Mouse (Mus musculus) layer of hippocampus, postnatal 10 days (tissue): ENCODE results near the gene Cst7. TPM values are rescaled to one million over a fixed set of nuclear protein-coding genes. Genes with fewer than 3 reads are reported as not detected.
A peak's percentile ranks its signal among the peaks of the same experiment; 100 is the strongest.
"Not testable (repeated sequence)": the region's sequence is repeated elsewhere in the genome, so short reads cannot be mapped to it uniquely, and the experiment has no call there.

Experiments used
- DNase-seq, 2 experiments: peaks; one replicate each; pipeline ENCODE4 v3.0.0; 2021; ENCODE audit warnings: low spot score in 2 of 2
- long read RNA-seq: library from polyadenylated mRNA; stranded (forward); transcript quantifications from one replicate; pipeline ENCODE4 v2.0.0, GENCODE M21; 2023
- total RNA-seq, 2 experiments: library from RNA; stranded (reverse); gene quantifications; 2 replicates each; pipeline ENCODE4 v1.2.3; 2021

Gene Cst7
- not detected for total RNA-seq
- long read RNA-seq, partial matches to known transcripts = 0 of 1 reads
- long read RNA-seq, other reads (novel, unspliced or antisense) = 0 of 1 reads

DNA sequence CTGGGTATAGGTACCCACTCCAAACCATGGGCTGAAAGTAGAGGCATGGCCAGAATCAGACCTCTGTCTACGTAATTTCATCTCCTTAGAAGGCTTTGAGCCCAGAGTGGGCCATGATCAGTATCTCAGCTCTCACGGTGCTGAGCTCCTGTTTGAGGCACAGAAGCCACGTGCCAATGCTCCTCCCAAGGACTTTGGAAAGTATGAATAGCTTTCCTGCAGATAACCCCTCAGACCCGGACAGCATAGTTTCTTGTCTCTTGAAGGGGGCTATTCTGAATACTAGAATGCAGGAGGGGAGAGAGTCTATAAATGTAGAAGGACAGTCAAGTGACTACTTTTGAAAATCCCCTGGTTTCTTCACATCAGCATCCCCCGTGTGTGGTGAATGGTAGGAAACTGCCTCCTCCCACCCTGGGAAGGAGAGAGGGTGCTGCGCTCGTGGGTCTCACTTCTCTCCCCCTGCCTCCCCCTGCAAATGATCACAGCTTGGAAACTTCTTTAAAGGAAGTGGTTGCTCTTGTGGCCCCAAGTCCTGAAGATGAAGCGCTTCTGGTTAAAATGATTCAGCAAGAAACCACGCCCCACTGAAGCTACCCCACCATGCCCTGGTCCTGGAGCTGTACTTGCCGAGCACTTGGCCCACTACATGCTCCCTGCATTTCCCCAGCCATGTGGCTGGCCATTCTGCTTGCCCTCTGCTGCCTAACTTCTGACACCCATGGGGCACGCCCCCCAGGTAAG is at the start of gene Cst7:
TSS of gene Cst7 (plus strand) at position 569 of the 744 bp plus-strand sequence.
- no peak for DNase-seq

DNA sequence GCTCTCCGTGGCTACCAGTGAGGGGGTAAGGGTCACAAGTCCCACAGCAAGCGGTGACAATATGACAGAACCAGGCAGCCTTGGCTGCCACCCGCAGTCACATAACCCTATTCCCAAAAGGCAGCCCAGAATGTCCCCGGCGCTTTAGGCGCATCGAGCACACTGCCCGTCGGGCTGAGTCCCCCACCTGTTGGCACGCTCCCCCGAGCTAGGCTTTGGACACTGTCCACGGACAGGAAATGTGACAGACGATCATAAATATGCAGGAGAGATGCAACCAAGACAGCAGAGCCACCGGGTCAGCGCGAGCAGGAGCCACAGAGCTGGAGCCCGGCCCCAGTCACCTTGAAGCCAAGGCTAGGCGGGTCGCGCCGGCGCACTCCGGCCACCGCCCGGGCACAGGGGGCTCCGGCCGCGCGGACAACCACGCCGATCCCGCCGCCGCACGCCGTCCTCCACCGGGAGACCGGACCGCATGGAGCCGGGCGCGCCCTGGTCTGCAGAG is 44.5 kb upstream of the Cst7 start:
- DNase-seq = no peak

DNA sequence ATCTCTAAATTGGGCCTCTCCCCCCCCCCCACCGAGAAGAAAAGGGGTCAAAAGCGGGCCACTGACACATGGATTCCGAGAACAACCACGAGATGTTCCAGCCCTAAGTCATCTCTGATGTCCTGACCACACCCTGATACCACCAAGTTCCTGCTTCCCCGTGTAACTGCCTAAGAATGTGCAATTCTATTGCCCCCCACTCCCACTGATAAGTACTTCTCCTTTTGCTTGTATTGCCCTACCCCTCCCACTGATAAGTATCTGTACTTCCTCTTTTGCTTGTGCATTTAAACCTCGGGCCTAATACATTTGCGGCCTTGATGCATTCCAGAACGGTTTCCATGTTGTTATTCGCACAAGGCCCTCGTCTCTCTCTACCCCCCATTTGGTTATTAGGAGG is 20.6 kb upstream of the Cst7 start:
- not testable (repeated sequence) for DNase-seq

DNA sequence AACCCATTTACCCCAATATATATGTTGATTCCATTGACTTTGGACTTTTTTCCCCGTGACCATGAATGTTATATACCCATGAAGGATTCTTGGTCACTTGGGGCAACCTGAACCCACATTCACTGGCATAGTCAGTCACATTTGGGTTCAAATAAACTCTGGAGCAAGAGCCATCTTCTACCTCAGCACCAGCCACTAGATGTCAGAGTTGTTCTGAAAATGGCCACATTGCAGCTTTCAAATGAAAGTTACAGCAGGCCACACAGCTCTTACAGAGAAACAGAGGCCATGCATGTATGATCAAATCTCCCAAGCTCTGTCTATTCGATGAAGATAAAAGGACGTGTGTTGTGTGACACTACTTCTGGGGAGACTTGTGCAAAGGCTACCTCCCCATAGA is 11.6 kb upstream of the Cst7 start:
- peak; percentile 44 to 49 for DNase-seq

DNA sequence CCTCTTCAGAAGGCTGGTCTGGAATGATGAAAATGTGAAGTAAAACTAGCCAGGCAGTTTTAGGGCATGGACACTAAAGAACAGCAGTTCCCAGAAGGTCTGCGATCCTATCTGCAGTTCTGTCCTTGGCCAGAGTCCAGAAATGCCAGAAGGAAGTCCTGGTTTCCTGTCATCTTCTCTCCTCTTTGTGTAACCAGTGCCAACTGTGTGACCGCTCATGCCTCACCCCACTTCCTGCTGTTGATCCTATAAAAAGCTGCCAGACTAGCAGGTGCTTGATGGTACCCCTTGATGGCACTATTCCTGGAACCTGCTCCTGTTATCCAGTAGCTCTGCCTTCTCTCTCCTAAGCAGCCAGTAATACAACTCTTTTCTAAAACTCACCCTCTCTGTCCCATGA is 3.2 kb upstream of the Cst7 start:
- DNase-seq = peak in 1 of 2 experiments; percentile 25

DNA sequence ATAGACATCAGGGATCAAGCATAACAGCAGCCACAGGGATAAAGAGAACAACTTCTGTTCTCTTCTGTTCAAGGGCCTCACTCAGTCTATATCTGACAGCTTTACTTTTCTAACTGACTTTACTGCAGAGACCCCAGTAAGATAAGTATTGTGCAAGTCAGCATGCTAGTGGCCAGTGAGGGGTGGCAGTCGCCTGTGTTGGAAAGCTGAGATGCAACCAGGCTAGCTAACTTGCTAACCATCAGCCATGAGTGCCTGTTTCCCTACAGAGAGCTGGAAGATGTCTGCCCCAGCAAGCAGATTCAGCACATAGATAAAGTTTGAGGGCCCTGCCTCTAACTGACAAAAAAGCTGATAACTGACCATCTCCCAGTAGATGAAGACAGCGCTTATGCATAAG is 546 bp downstream of the Cst7 start:
- no peak for DNase-seq

DNA sequence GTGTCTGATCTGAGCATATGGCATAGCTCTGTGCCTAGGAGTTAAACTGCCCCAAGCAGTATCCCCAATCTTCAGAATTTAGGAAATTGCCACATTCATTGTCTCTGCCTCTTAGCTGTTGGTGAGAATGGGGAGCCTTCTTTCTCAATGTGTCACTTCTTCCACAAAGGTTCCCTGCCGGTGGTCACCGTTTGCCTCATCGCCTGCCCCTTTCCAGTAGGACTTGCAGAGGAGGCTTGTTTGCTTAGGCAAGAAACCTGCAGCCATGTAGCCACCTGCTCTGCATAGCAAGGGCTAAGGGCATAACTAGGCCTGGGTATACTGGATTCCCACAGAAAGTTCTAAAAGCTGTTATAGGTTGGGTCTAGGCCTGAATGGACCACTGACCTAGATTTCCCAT is 2.2 kb downstream of the Cst7 start:
- no peak for DNase-seq

DNA sequence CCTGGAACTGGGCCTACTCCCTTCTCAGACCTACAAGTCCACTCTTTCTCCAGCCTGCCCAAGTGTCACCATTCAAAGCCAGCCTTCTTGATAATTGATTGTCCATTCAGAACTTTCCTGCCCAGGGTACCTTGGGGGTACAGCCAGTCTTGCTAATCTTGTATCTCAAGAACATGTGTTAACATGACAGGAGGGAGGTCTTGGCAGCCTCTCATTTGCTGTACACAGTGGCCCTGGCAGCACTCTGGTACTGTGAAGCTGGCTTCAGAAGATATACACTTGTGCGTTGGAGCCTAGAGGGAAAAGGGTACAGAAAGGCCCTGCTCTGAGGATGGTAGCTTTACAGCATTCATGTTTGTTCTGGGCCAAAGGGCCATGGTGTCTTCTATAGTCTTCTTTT is 6.0 kb downstream of the Cst7 start:
- no peak for DNase-seq

DNA sequence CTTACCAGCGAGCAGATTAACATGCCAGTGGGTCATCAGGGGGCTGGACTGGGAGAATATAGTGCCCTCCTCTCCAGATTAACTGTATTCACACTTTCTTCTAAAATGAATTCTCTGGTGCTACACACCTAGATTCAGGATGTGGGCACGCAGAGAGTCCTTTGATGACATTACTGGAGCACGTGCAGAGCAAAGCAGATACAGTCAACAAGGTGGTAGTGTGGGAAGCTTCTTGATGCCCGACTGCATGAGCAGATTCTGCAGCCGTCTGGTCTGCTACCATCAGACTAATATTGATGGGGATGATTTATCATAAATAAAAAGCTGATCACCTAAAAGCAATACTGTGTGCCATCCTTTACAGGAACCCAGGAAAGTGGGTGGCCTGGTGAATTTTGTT is 8.4 kb downstream of the Cst7 start:
- no peak for DNase-seq

DNA sequence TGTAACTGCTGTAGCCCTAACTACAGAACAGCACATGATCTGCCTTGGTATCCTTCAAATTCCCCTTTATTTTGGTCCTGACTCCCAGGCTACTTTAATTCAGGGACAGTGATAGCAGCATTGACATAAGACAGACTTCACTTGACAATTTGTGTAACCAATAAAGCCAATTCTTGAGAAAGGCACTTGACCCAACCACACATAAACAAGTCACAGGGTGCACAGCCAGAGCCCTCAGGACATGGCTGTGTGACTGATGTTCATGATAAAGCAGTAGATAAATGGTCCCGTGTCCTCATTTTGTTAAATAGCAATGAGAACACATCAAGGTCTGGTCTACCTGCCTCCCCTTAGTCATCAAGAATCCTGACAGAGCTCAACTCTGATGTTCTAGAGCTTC is 9.4 kb downstream of the Cst7 start:
- no peak for DNase-seq

DNA sequence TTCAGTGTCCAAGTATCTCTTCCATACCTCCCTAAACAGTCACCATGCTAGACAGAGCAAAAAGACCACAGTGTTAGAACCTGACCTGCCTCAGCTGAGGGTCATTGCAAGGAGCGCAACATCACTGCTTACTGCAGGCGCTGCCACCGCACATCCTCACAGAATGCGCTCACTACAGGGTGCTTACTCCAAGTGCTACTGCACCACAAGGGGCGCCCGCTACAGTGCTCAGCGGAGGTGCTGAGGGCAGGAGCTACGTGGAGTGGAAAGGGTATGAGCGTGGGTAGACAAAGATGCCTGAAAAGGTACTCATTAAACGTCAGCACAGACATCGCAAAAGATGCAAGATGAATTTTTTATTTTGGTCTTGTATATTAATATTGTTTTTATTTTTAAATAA is 18.9 kb downstream of the Cst7 start:
- no peak for DNase-seq

DNA sequence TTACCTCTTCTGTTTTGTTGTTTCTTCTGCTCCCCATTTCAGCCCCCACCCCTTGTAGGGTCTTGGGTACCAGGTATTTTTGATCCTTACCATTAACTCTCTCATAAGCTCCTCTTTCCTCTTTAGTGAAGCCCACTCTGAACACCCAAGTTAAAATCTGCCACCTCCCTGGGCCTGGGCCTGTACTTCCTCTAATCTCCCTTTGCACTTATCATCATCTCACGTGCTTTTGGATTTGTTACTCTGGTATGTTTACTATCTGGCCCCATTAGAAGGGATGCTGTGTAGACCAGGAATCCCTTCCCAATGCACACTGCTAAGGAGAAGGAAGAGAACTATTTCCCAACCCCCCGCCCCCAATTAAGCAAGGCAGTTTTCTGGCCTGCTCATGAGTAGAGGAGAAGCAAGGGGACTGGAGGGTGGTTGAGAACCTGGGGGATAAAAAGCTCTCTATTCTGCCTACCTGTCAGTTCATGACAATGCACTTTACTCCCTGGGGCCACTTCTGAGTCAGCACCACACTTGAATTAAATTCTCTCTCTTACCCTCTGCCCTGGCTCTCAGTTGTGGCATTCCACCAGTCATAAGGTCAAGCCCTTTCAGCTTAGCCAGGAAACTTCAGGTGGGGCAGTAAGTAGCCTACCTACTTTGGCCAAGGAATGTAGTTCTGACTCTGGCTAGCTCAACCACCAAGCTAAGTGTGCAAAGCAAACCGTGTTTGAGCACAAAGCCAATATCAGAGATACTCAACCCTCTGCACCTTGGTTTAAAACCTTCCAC is 25.4 kb downstream of the Cst7 start:
- no peak for DNase-seq

DNA sequence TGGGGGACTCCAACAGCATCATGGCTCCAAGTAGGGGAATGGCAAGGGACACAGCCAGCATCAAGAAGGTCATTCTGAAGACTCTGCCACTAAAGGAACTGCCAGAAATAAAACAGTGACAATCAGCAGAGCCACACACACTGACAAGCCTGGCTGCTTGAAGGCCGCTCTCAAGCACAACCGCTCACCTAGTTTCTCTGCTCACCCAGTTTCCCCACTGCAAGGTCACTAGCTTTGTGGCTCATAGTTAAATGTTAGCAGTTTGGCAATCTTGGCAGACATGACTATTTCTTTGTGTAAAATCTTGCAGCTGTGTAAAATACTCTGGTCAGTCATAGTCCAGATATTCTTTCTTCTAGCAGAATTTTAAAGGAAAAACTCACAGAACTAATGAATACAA is 30.0 kb downstream of the Cst7 start:
- no peak for DNase-seq

DNA sequence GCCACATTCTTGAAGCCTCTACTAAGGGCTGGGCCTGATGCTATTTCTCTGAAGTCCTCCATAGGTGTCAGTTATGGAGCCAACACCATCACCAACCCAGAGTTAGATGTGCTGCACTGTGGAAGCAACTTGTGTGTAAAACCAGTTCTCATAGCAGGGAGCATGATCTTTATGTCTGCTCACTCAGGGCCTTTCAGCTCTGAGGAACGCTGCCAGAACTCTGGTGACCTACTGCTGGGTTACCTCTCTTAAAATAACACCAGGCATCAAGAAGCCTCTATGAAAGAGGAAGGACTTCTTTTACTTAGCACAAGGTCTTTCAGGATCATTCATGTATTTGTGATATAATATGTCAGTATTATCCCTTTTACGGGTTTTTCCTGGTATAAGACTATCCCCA is 32.0 kb downstream of the Cst7 start:
- DNase-seq = no peak

DNA sequence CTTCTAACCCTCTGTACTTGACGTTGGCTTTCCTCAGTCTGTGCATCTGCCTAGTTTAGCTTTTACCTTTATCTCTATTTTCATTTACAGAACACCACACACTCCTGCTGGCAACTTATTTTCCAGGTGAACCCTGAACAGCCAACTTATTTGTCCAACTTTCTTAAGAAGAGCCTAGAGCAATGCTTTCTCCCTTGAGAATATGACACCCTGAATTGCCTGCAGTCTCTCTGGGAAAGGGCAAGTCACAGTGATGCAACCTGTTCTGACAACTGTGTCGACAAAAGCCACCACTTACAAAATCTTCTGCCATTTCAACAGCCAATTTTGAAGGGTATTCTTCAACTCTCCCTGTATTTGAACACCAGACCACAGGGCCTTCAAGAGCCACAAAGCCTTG is 34.6 kb downstream of the Cst7 start:
- DNase-seq = no peak

DNA sequence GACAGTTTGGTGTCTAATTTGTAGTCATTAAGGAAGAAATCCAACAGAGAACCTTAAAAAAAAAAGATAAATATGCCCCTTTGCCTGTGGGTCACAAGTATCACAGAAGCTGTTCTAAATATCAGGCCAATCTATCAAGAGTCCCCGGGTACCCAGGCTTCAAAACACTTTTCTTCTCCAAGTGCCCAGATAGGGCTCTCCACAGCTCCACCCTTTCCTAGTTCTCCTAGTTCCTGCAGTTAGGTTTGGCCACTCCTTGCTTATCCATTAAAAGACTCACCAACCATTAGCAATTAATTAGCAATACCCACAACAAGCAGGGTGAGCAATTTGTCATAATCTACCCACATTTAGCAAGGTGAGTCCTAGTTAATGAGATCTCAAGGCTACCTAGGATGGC is 36.9 kb downstream of the Cst7 start:
- DNase-seq = no peak

DNA sequence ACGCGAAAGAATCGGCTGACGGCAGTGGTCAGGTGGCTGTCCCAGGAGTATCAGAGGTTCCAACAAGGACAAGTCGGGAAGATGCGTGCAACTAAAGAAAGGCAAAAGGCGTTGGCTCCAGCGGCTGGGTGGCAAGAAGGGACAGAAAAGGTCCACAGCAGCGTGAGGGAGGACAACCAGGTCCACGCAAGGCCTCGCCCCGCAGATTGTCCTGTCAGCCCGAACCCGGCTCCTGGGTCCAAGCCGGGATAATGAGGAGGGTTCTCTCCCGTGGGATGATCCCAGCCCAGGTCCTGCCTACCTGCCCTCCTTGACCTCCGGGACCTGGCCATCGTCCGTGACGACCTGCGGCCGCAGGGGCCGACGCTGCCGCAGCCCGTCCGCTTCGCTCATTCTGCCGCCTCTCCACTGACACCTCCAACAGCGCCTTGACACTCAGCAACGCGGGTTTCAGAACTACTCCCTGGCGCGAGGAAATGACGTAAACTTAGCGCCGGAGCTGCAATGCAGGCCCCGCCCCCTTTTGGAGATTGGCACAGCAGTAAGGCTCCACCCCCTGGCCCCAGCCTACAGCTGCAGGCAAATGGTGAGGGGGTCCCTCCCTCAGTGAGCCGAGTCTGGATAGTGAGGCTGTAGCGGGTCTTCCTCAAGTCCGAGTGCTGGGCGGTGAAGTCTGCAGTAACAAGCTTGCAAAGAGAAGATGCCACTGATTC is 38.0 kb downstream of the Cst7 start, which contains the start of gene Apmap:
TSS of gene Apmap (minus strand) at position 481 of the 713 bp plus-strand sequence.
- DNase-seq = peak; percentile 97 to 98

DNA sequence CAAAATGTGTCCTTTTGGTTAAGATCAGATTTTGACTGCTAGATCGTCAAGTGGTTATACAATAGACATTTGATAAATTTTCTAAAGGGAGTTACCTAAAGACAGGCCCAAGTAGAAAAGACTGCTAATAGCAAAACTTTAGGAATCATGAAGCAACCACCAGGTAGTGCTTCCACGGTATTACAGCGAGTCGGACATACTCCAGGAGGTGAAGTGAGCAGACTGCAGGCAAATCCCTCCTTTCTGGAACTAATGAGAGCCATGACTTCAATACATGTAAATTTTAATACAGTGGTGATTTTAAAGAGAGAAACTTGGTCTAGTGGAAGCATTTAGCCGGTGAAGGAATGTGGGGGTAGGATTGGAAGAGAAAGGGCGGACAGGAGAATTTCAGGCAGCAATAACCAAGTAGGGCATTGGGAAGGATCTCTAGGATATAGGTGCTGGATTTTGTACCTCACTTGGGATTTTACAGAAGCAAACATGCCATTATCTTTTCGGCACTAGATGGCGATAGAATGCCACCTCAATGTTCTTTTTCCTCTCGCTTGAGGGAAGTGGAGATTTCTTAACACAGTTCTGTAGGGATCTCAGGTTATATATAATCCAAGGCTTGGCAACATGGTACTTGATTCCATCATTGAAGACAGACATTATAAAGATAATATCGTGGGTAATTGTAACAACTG is 38.8 kb downstream of the Cst7 start:
- DNase-seq = peak; percentile 72 to 75

DNA sequence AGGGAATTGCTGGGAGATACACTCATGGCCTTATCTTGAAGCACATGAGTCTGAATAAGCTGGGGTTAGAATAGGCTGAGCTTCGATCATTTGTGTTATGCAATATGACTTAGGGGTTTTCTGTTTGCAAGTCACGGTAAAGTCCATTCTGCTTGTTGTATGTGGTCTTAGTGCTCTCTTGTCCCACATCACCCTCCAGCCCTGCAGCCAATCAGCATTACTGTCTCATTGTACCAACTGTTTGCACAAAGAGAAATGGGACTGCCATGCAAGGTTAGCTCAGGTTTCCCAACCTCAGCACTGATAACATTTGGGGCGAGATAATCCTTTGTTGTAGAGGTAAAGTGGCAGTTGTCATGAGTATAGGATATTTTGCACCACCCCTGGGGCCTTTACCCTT is 39.9 kb downstream of the Cst7 start:
- DNase-seq = no peak

DNA sequence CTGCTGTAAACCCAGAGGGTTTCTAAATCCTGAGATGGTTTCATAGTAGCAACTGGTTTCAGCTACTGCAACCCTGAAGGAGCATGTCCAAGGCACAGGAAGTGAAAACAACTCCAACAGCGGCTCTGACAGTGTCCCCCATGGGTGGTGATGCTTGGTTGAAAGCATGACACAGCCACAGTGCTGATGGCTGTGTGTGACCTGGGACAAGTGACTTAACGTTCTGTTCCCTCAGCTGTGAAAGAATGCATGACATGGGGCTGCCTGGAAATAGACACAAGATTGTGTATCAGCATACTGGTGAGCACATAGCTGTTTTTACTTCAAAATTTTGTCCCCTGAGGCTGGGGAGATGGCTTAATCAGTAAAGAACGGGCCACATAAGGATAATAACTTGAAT is 51.5 kb downstream of the Cst7 start:
- DNase-seq = no peak

DNA sequence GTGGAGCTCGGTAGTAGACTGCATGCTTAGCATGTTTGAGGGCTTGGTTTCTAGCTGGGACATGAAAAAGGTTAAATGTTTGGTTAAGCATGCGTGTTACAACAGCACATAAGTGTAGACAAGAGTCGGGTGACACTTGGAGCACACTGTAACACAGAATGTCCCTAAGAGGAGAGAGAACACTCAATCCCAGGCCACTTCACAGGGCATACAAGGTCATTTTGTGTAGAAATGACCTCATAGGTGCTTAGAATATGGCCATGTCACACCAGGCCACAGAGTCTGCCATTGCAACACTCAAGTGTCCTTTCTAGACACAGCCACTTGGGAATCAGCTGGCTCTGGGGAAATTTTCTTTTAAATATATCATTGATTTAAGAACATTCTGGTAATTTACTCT is 53.7 kb downstream of the Cst7 start:
- no peak for DNase-seq
